Comparison of ENCODE assay signal across 7 mouse cellular contexts in the genomic region with DNA sequence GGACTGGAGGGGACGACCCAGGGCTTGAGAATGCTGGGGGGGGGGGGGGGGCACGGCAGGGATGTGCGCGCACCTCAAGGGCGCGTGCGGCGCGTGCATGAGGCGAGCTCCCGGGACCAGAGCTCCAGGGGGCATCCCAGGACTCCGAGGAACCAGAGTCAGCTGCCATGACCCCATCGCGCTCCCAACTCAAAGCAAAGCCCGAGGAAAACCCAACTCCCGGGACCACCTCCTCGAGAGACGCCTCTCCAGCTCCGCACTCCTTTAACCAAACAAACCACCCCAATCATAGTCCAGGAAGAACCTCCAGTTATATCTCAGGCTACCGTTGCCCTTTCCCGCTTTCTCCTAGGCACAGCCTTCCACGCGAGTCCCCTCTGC. TPM values are rescaled to one million over a fixed set of nuclear protein-coding genes. Genes with fewer than 3 reads are reported as not detected.
A peak's percentile ranks its signal among the peaks of the same experiment; 100 is the strongest.
DNase-seq lines count a peak whose midpoint lies in the region; ATAC-seq and TF ChIP-seq lines count a peak whose summit lies in the region.

No protein-coding gene starts in this region.

- no peak for ATAC-seq in embryonic facial prominence, embryonic 15.5 days (ENCODE audit: insufficient number of reproducible peaks, low FRiP score, low TSS enrichment, low read depth)
- ATAC-seq in hindbrain, embryonic 11.5 days (ENCODE audit: low FRiP score) = peak; percentile 68
- ATAC-seq in limb, embryonic 14.5 days (ENCODE audit: low FRiP score, low read depth) = peak; percentile 36; the same call in 1 of the 2 replicates
- peak; percentile 55 for ATAC-seq in midbrain, embryonic 16.5 days

- in situ Hi-C loops in CH12.LX (cut with MboI; ENCODE audit: low pct_ligation_motif_present, low pct_unique_long_range_greater_than_20kb, low sequenced_read_pairs) = loop anchor here (25.0 kb wide), 1 partner anchor 369 kb away; no protein-coding TSS in a partner anchor

- TF ChIP-seq EP300 in CH12.LX (IDR thresholded peaks at IDR 0.05; ENCODE audit: low read length) (no peak), ES-Bruce4 (IDR thresholded peaks at IDR 0.05; ENCODE audit: insufficient read depth, low read depth, low read length) (no peak)

- no peak for TF ChIP-seq RAD21 in CH12.LX (IDR thresholded peaks at IDR 0.05; ENCODE audit: low read depth, low read length)

- peak overlapping the region; percentile 85 for H3K4me2 ChIP-seq in CH12.LX (ENCODE audit: insufficient read depth, low read depth, poor library complexity, severe bottlenecking)
- peak overlapping the region; percentile 85 for H3K4me2 ChIP-seq in embryonic facial prominence, embryonic 15.5 days (replicated peaks)
- peak overlapping the region; percentile 58 for H3K4me2 ChIP-seq in hindbrain, embryonic 11.5 days (replicated peaks; ENCODE audit: low read depth, low read length)
- H3K4me2 ChIP-seq in limb, embryonic 14.5 days (replicated peaks; ENCODE audit: low read depth, low read length, severe bottlenecking) = peak overlapping the region; percentile 62
- H3K4me2 ChIP-seq in midbrain, embryonic 16.5 days (ENCODE audit: low read length) = peak overlapping the region; percentile 76

- no peak for TF ChIP-seq POLR2A in CH12.LX (IDR thresholded peaks at IDR 0.05; ENCODE audit: low read depth, low read length)
- no peak for TF ChIP-seq POLR2A in ES-Bruce4 (IDR thresholded peaks at IDR 0.05; ENCODE audit: insufficient read depth, low read length)
- 0 out of 2 replicates have a peak, but pooled peaks have one; percentile 18 for TF ChIP-seq POLR2A in limb, embryonic 14.5 days (IDR thresholded peaks at IDR 0.05; ENCODE audit: borderline replicate concordance, extremely low read depth, insufficient read depth, insufficient read length)

- H3K27me3 ChIP-seq in CH12.LX (replicated peaks) = peaks cover 79% of the 10 kb centered on the region
- no peaks in the 10 kb centered on the region; the same call in 1 of the 2 replicates for H3K27me3 ChIP-seq in ES-Bruce4 (ENCODE audit: control insufficient read depth, insufficient read depth, low read length, poor library complexity, severe bottlenecking)
- H3K27me3 ChIP-seq in embryonic facial prominence, embryonic 15.5 days = peaks cover 4% of the 10 kb centered on the region; the same call in 1 of the 2 replicates
- H3K27me3 ChIP-seq in hindbrain, embryonic 11.5 days (ENCODE audit: control insufficient read depth, insufficient read depth, low read length) = peaks cover 2% of the 10 kb centered on the region; the same call in 1 of the 2 replicates
- no peaks in the 10 kb centered on the region for H3K27me3 ChIP-seq in limb, embryonic 14.5 days (ENCODE audit: control insufficient read depth, insufficient read depth, low read length)
- H3K27me3 ChIP-seq in midbrain, embryonic 16.5 days (ENCODE audit: control insufficient read depth, insufficient read depth, low read depth, low read length) = no peaks in the 10 kb centered on the region

- no peaks in the 10 kb centered on the region for H3K36me3 ChIP-seq in CH12.LX (replicated peaks in 1 of 2; ENCODE audit: control insufficient read depth in 1 of 2, insufficient read depth in 1 of 2, low read length in 1 of 2)
- H3K36me3 ChIP-seq in ES-Bruce4 (ENCODE audit: control insufficient read depth, insufficient read depth, low read length, poor library complexity, severe bottlenecking) = no peaks in the 10 kb centered on the region
- H3K36me3 ChIP-seq in embryonic facial prominence, embryonic 15.5 days = no peaks in the 10 kb centered on the region
- H3K36me3 ChIP-seq in hindbrain, embryonic 11.5 days (ENCODE audit: control insufficient read depth, insufficient read depth, low read length) = no peaks in the 10 kb centered on the region
- H3K36me3 ChIP-seq in limb, embryonic 14.5 days (ENCODE audit: control insufficient read depth, insufficient read depth, low read length) = no peaks in the 10 kb centered on the region
- no peaks in the 10 kb centered on the region for H3K36me3 ChIP-seq in midbrain, embryonic 16.5 days (ENCODE audit: control insufficient read depth, insufficient read depth, low read length)

- H3K9ac ChIP-seq in CH12.LX (ENCODE audit: insufficient read depth, low read depth) (no peak overlapping the region), ES-Bruce4 (ENCODE audit: low read depth, poor library complexity, severe bottlenecking) (peak overlapping the region; percentile 43)
- H3K9ac ChIP-seq in embryonic facial prominence, embryonic 15.5 days = peak overlapping the region; percentile 53
- H3K9ac ChIP-seq in hindbrain, embryonic 11.5 days (ENCODE audit: low read depth, low read length) = peak overlapping the region; percentile 67
- H3K9ac ChIP-seq in limb, embryonic 14.5 days (ENCODE audit: low read depth, low read length, severe bottlenecking) = peak overlapping the region; percentile 67
- H3K9ac ChIP-seq in midbrain, embryonic 16.5 days (ENCODE audit: low read depth, low read length) = peak overlapping the region; percentile 89

- H3K4me3 ChIP-seq in CH12.LX (replicated peaks in 1 of 3; ENCODE audit: low read depth in 2 of 3, low read length in 2 of 3, poor library complexity in 1 of 3) (peak overlapping the region; percentile 10 to 66 (median 39)), ES-Bruce4 (ENCODE audit: low read depth, low read length) (peak overlapping the region; percentile 93)
- peak overlapping the region; percentile 78 for H3K4me3 ChIP-seq in embryonic facial prominence, embryonic 15.5 days (replicated peaks)
- peak overlapping the region; percentile 69 for H3K4me3 ChIP-seq in hindbrain, embryonic 11.5 days (ENCODE audit: low read depth, low read length)
- peak overlapping the region; percentile 70 for H3K4me3 ChIP-seq in limb, embryonic 14.5 days (replicated peaks; ENCODE audit: low read length)
- H3K4me3 ChIP-seq in midbrain, embryonic 16.5 days (ENCODE audit: low read depth, low read length) = peak overlapping the region; percentile 78

- WGBS in embryonic facial prominence, embryonic 15.5 days = under 1% methylated on average over 22 of the region's 23 CpGs
- 2% methylated on average over 22 of the region's 23 CpGs for WGBS in hindbrain, embryonic 11.5 days
- under 1% methylated on average over 20 of the region's 23 CpGs for WGBS in limb, embryonic 14.5 days
- 0% methylated on average over 18 of the region's 23 CpGs for WGBS in midbrain, embryonic 16.5 days

- TF ChIP-seq CTCF in CH12.LX (conservative IDR thresholded peaks at IDR 0.05 in 1 of 2, IDR thresholded peaks at IDR 0.05 in 1 of 2; ENCODE audit: low read depth in 2 of 2, low read length in 2 of 2) (no peak), ES-Bruce4 (IDR thresholded peaks at IDR 0.05; ENCODE audit: low read depth, low read length) (no peak)

- DNase-seq in CH12.LX (ENCODE audit: extremely low read depth) = no peak
- no peak for DNase-seq in hindbrain, embryonic 11.5 days (ENCODE audit: low spot score)
- no peak for DNase-seq in limb, embryonic 14.5 days (ENCODE audit: low spot score)
- DNase-seq in natural killer cell, adult 2 months (ENCODE audit: low spot score in 2 of 2) = no peak

- no peaks in the 10 kb centered on the region for H3K79me2 ChIP-seq in CH12.LX (replicated peaks; ENCODE audit: control insufficient read depth, extremely low read depth, insufficient read depth, poor library complexity, severe bottlenecking)

- H3K9me3 ChIP-seq in CH12.LX (replicated peaks; ENCODE audit: low read length) (no peaks in the 10 kb centered on the region), ES-Bruce4 (replicated peaks; ENCODE audit: control insufficient read depth, insufficient read depth, low read length, poor library complexity, severe bottlenecking) (no peaks in the 10 kb centered on the region)
- no peaks in the 10 kb centered on the region for H3K9me3 ChIP-seq in embryonic facial prominence, embryonic 15.5 days (replicated peaks)
- H3K9me3 ChIP-seq in hindbrain, embryonic 11.5 days (ENCODE audit: control insufficient read depth, low read length) = no peaks in the 10 kb centered on the region
- no peaks in the 10 kb centered on the region for H3K9me3 ChIP-seq in limb, embryonic 14.5 days (ENCODE audit: control insufficient read depth, low read length)
- H3K9me3 ChIP-seq in midbrain, embryonic 16.5 days (replicated peaks; ENCODE audit: control insufficient read depth, low read length, poor library complexity, severe bottlenecking) = no peaks in the 10 kb centered on the region

- H3K4me1 ChIP-seq in CH12.LX (ENCODE audit: control insufficient read depth in 1 of 2, insufficient read depth in 2 of 2) (no peaks in the 10 kb centered on the region; a peak in 1 of 4 replicates), ES-Bruce4 (ENCODE audit: control insufficient read depth, insufficient read depth, low read length) (no peaks in the 10 kb centered on the region)
- peaks cover 13% of the 10 kb centered on the region for H3K4me1 ChIP-seq in embryonic facial prominence, embryonic 15.5 days
- H3K4me1 ChIP-seq in hindbrain, embryonic 11.5 days (replicated peaks; ENCODE audit: control insufficient read depth, insufficient read depth, low read length) = no peaks in the 10 kb centered on the region
- H3K4me1 ChIP-seq in limb, embryonic 14.5 days (ENCODE audit: control insufficient read depth, insufficient read depth, low read length) = no peaks in the 10 kb centered on the region
- H3K4me1 ChIP-seq in midbrain, embryonic 16.5 days (ENCODE audit: control insufficient read depth, insufficient read depth, low read length) = peaks cover 11% of the 10 kb centered on the region

- H3K27ac ChIP-seq in CH12.LX (ENCODE audit: insufficient read depth, low read depth) = no peak overlapping the region
- no peak overlapping the region for H3K27ac ChIP-seq in ES-Bruce4 (ENCODE audit: insufficient read depth, low read length)
- no peak overlapping the region for H3K27ac ChIP-seq in embryonic facial prominence, embryonic 15.5 days (replicated peaks)
- 0 out of 2 replicates have a peak overlapping the region, but pooled peaks have one; percentile 58 for H3K27ac ChIP-seq in hindbrain, embryonic 11.5 days (ENCODE audit: low read depth, low read length)
- no peak overlapping the region for H3K27ac ChIP-seq in limb, embryonic 14.5 days (replicated peaks; ENCODE audit: low read depth, low read length)
- peak overlapping the region; percentile 87 for H3K27ac ChIP-seq in midbrain, embryonic 16.5 days (ENCODE audit: low read length)

- dilution Hi-C loops in CH12.LX (cut with MboI; ENCODE audit: extremely low pct_ligation_motif_present, extremely low pct_unique_long_range_greater_than_20kb, low sequenced_read_pairs) = no loop called here

RNA-seq across cellular contexts. Expression of gene Rnf152, which starts 0.6 kb away (rescaled TPM):
- total RNA-seq in CH12.LX (2012; rRNA removed) = under 0.01 TPM in 1 of 2 replicates, not detected in the other
- total RNA-seq in CH12.LX (2014; rRNA removed) = not detected in 2 replicates
- polyA plus RNA-seq in CH12.LX (2012; ENCODE audit: insufficient read length, low read depth) = not detected in 2 replicates
- polyA plus RNA-seq in ES-Bruce4 (2011; ENCODE audit: insufficient read depth, insufficient read length, low read depth, missing spikeins) = 0.60 and 0.73 TPM in 2 replicates
- 1.2 and 1.3 TPM in 2 replicates for polyA plus RNA-seq in embryonic facial prominence, embryonic 15.5 days (2015; fragmentation: Nextera tagmentation; extraction: Ambion mirVana)
- 2.3 and 2.5 TPM in 2 replicates for polyA plus RNA-seq in hindbrain, embryonic 11.5 days (2014; fragmentation: Nextera tagmentation; extraction: Ambion mirVana)
- 1.6 and 2.1 TPM in 2 replicates for polyA plus RNA-seq in limb, embryonic 14.5 days (2012; rRNA removed)
- polyA plus RNA-seq in limb, embryonic 14.5 days (2014; fragmentation: Nextera tagmentation; extraction: Ambion mirVana) = 1.5 and 1.8 TPM in 2 replicates
- 26.7 and 29.6 TPM in 2 replicates for polyA plus RNA-seq in midbrain, embryonic 16.5 days (2015; fragmentation: Nextera tagmentation; extraction: Ambion mirVana)

Comparison
In these comparisons a context has a peak if more than half of its experiments do, and no peak if none do; other contexts are left out.
1. H3K27ac ChIP-seq: peak in hindbrain, embryonic 11.5 days (single experiment) and midbrain, embryonic 16.5 days (single experiment); none in CH12.LX (single experiment), ES-Bruce4 (single experiment), embryonic facial prominence, embryonic 15.5 days (single experiment) and limb, embryonic 14.5 days (single experiment).
2. H3K4me3 ChIP-seq: peak in every context shown above with its lines; median percentile 93 in ES-Bruce4; 78 in embryonic facial prominence, embryonic 15.5 days; 78 in midbrain, embryonic 16.5 days; 70 in limb, embryonic 14.5 days; 69 in hindbrain, embryonic 11.5 days; 39 in CH12.LX.
3. Peak in every context shown above with its lines, with median percentiles within 50 percentile points of each other: H3K4me2 ChIP-seq.